Mouse (Mus musculus) lung, embryonic 15.5 days (tissue): ENCODE data around the gene Rps15. TPM values are rescaled to one million over a fixed set of nuclear protein-coding genes. Genes with fewer than 3 reads are reported as not detected.

Source experiments
- ATAC-seq: fragments of 200-750 bp; cut with Nextera tagmentation; 2 replicates; pipeline ENCODE4 v1.8.0; 2017; ENCODE audit warnings: moderate number of reproducible peaks, borderline replicate concordance; ENCODE audit not compliant: low FRiP score, low TSS enrichment; ENCODE audit errors: extremely low read depth
- H3K27ac ChIP-seq: fragments of 300-500 bp; sonication (generic); 2 replicates; pipeline ENCODE4 v1.5.1; 2015; ENCODE audit warnings: moderate library complexity, mild to moderate bottlenecking, inconsistent platforms
- H3K27me3 ChIP-seq: fragments of 300-500 bp; sonication (generic); 2 replicates; pipeline ENCODE4 v1.6.1; 2015; ENCODE audit warnings: inconsistent platforms
- H3K36me3 ChIP-seq: fragments of 300-500 bp; sonication (generic); 2 replicates; pipeline ENCODE4 v1.6.1; 2015; ENCODE audit warnings: inconsistent platforms
- H3K4me1 ChIP-seq: fragments of 300-500 bp; sonication (generic); 2 replicates; pipeline ENCODE4 v1.6.1; 2015; ENCODE audit warnings: inconsistent platforms
- H3K4me2 ChIP-seq: fragments of 300-500 bp; sonication (generic); 2 replicates; pipeline ENCODE4 v1.6.1; 2015; ENCODE audit warnings: inconsistent platforms, mild to moderate bottlenecking, moderate library complexity
- H3K4me3 ChIP-seq: fragments of 300-500 bp; sonication (generic); 2 replicates; pipeline ENCODE4 v1.5.1; 2015; ENCODE audit warnings: mild to moderate bottlenecking, inconsistent platforms
- H3K9ac ChIP-seq: fragments of 300-500 bp; sonication (generic); 2 replicates; pipeline ENCODE4 v1.6.1; 2015; ENCODE audit warnings: inconsistent platforms
- H3K9me3 ChIP-seq: fragments of 300-500 bp; sonication (generic); 2 replicates; pipeline ENCODE4 v1.6.1; 2016; ENCODE audit warnings: inconsistent platforms
- WGBS: fragments of 180-500 bp; shearing (Covaris S2); methylation state at CpG from one replicate; pipeline ENCODE4 v1.1.7; 2015; 5-methylcytosine and 5-hydroxymethylcytosine counted together
- polyA plus RNA-seq: library from polyadenylated mRNA; unstranded; fragments of >200 nt; fragmentation: Nextera tagmentation; extraction: Ambion mirVana; gene quantifications from 2 replicates; pipeline ENCODE4 v1.2.1, GENCODE M21; 2015

Gene Rps15
- polyA plus RNA-seq, 1 experiment from 2014 or later = 907 TPM

- H3K4me2 ChIP-seq = no peak overlapping the region
- WGBS = 70% methylated on average over 6 of the region's 6 CpGs
- H3K36me3 ChIP-seq = peaks cover 55% of the 10 kb centered on the region
- no peaks in the 10 kb centered on the region for H3K27me3 ChIP-seq
- no peak overlapping the region for H3K27ac ChIP-seq
- H3K9ac ChIP-seq = no peak overlapping the region
- peaks cover 9% of the 10 kb centered on the region for H3K4me1 ChIP-seq
- no peaks in the 10 kb centered on the region for H3K9me3 ChIP-seq
- ATAC-seq = no peak
- H3K4me3 ChIP-seq = no peak overlapping the region
These were observed 38.7 kb upstream of the Rps15 start for GRCm38 (mm10) chr10:80253551-80253950.

DNA sequence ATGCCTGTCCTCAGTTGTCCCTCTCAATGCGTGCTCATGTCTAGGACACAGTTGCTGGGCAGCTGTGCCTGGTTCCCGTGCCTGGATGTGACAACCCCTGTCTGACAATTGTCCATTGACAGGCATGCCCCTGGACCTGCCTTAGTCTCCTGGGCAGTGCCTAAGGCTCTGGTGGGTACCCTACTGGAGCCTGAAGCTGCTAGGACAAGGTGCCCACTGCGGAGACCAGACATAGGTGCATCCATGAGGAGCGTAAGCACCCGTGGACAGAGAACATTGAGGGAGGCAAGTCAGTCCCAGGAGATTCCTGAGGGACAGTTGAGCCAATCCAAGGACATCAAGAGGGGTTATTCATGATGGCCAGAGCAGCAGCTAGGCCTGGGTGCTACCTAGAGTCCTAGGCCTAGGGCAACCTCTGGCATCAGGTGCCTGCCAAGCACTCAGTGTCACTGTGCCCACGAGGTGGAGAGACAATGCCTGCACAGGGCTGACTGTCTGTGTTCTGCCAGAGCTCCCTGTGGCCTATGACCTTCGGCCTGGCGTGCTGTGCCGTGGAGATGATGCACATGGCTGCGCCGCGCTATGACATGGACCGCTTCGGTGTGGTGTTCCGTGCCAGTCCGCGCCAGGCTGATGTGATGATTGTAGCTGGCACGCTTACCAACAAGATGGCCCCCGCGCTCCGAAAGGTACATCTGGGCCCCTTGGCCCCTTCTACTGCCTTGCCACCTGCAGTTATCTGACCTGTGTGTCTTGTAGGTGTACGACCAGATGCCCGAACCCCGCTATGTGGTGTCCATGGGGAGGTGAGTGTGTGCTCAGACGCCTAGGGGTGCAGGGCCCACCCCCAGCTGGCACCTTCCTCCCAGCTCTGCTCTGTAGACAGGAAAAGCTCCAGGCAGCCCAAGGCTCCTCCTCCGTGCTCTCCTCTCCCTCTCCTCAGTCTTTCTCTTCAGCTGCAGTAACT, 37.6 kb upstream of the Rps15 start:
- Histone ChIP-seq H3K4me3 (no peak overlapping the region), H3K4me2 (no peak overlapping the region), H3K36me3 (peaks cover 59% of the 10 kb centered on the region), H3K9me3 (no peaks in the 10 kb centered on the region), H3K27ac (no peak overlapping the region), H3K9ac (no peak overlapping the region), H3K27me3 (no peaks in the 10 kb centered on the region), H3K4me1 (peaks cover 14% of the 10 kb centered on the region)
- 93% methylated on average over 26 of the region's 26 CpGs for WGBS
- ATAC-seq = no peak

DNA sequence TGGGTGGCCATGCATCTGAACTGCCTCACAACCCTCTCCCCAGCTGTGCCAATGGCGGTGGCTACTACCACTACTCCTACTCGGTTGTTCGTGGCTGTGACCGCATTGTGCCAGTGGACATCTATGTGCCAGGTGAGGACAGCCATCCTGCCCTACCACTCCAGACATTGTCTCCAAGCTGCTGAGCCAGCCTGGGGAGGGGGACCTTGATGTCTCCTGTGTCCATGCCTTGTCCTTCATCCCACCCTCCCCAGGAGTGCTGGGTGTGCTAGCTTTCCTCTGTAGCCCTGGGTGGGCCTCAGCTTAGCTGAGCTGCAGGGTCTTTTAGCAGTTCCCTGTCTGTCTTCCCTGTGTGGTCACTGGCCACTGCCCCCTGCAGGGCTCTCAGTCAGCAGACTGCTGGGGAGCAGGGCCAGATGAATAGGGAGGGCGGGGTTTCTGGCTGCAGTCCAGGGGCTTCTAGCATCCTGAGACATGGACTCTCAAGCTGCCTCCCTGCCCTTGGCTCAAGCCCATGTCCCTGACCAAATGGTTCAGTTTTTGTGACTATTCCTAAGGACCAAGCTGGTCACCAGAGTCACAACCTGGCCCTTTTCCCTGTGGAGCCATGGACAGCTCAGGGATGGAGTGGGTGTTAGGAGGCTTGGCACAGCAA, 36.2 kb upstream of the Rps15 start:
- H3K4me3 ChIP-seq = no peak overlapping the region
- no peaks in the 10 kb centered on the region for H3K9me3 ChIP-seq
- WGBS = 91% methylated on average over 5 of the region's 5 CpGs
- H3K4me2 ChIP-seq = no peak overlapping the region
- H3K4me1 ChIP-seq = peaks cover 17% of the 10 kb centered on the region
- no peaks in the 10 kb centered on the region for H3K27me3 ChIP-seq
- H3K9ac ChIP-seq = no peak overlapping the region
- no peak for ATAC-seq
- peaks cover 59% of the 10 kb centered on the region for H3K36me3 ChIP-seq
- H3K27ac ChIP-seq = no peak overlapping the region

DNA sequence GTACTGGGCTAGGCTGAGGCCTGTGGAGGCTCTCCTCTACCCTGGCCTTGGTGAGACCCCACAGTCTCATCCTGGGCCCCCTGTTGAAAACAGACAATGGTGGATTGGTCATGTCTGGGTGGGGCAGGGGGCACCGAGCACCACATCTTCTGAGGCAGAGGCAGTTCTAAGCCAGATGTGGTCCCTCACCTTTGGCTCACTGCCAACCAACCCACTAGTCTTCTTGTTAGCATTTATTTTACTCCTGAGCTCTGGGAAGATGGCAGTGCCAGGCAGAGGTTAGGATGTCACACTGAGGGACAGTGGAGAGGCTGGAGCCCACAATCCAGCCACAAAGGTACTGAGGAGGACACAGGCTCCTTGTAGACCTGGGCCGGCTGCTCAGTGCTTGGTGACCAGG, 34.3 kb upstream of the Rps15 start:
- Histone ChIP-seq H3K9me3 (no peaks in the 10 kb centered on the region), H3K4me1 (peaks cover 26% of the 10 kb centered on the region), H3K27ac (no peak overlapping the region), H3K4me3 (no peak overlapping the region), H3K9ac (no peak overlapping the region), H3K27me3 (no peaks in the 10 kb centered on the region), H3K36me3 (peaks cover 54% of the 10 kb centered on the region), H3K4me2 (no peak overlapping the region)
- 67% methylated on average over 2 of the region's 2 CpGs for WGBS
- no peak for ATAC-seq

- H3K27ac ChIP-seq = 0 out of 2 replicates have a peak overlapping the region, but pooled peaks have one; percentile 98
- ATAC-seq = no peak
- no peak overlapping the region for H3K4me3 ChIP-seq
- H3K27me3 ChIP-seq = no peaks in the 10 kb centered on the region
- peaks cover 47% of the 10 kb centered on the region for H3K36me3 ChIP-seq
- no peaks in the 10 kb centered on the region for H3K9me3 ChIP-seq
- peak overlapping the region; percentile 94; the same call in 1 of the 2 replicates for H3K4me2 ChIP-seq
- 84% methylated on average over 14 of the region's 14 CpGs for WGBS
- peaks cover 26% of the 10 kb centered on the region for H3K4me1 ChIP-seq
- H3K9ac ChIP-seq = no peak overlapping the region
These were observed 33.3 kb upstream of the Rps15 start for GRCm38 (mm10) chr10:80258752-80259462.

- Histone ChIP-seq H3K9ac (0 out of 2 replicates have a peak overlapping the region, but pooled peaks have one; percentile 59), H3K9me3 (no peaks in the 10 kb centered on the region), H3K27ac (peak overlapping the region; percentile 98; the same call in 1 of the 2 replicates), H3K27me3 (no peaks in the 10 kb centered on the region), H3K4me2 (peak overlapping the region; percentile 94), H3K4me1 (peaks cover 31% of the 10 kb centered on the region), H3K36me3 (peaks cover 42% of the 10 kb centered on the region), H3K4me3 (peak overlapping the region; percentile 50)
- no peak for ATAC-seq
- 77% methylated on average over 6 of the region's 6 CpGs for WGBS
These were observed 32.8 kb upstream of the Rps15 start for GRCm38 (mm10) chr10:80259463-80259805.

DNA sequence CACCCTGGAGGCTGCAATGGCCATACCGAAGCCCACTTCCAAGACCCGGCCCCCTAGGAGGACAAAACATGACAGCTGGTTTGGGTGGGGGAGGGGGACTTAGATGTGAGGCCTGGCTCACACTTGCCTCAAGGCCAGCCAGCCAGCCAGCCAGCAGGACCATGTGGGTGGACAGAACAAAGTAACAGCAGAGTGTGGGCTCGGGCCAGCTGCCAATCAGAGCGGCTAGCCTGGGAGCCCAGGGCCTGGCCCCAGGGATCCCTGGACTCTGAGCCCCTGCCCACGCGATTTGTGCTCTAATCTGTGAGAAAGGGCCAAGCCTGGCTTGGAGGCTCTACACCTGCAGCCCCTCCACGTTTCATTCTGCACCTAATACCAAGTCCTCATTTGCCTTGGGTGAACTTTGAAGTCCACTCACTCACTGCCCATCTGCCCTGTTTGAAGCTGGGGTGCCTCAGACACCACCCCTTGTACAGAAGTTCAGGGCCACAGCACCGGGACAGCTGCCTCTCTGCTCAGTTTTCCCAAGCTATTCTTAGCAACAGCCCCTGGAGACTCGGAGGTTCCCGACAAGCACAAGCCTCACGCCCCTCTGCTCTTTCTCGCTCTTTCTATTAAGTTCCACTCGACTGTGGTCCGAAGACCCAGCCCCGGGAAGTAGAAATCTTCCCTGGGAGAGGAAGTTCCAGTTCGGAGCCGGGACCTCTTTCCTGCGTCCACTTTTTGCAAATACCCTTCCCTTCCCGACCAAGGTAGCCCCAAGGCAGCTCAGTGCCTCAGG, 32.2 kb upstream of the Rps15 start:
- peak overlapping the region; percentile 59 for H3K9ac ChIP-seq
- ATAC-seq = no peak
- peaks cover 31% of the 10 kb centered on the region for H3K4me1 ChIP-seq
- H3K9me3 ChIP-seq = no peaks in the 10 kb centered on the region
- H3K27me3 ChIP-seq = no peaks in the 10 kb centered on the region
- peaks cover 36% of the 10 kb centered on the region for H3K36me3 ChIP-seq
- H3K4me3 ChIP-seq = peak overlapping the region; percentile 50
- peak overlapping the region; percentile 94 for H3K4me2 ChIP-seq
- 5% methylated on average over 19 of the region's 19 CpGs for WGBS
- peak overlapping the region; percentile 98 for H3K27ac ChIP-seq

DNA sequence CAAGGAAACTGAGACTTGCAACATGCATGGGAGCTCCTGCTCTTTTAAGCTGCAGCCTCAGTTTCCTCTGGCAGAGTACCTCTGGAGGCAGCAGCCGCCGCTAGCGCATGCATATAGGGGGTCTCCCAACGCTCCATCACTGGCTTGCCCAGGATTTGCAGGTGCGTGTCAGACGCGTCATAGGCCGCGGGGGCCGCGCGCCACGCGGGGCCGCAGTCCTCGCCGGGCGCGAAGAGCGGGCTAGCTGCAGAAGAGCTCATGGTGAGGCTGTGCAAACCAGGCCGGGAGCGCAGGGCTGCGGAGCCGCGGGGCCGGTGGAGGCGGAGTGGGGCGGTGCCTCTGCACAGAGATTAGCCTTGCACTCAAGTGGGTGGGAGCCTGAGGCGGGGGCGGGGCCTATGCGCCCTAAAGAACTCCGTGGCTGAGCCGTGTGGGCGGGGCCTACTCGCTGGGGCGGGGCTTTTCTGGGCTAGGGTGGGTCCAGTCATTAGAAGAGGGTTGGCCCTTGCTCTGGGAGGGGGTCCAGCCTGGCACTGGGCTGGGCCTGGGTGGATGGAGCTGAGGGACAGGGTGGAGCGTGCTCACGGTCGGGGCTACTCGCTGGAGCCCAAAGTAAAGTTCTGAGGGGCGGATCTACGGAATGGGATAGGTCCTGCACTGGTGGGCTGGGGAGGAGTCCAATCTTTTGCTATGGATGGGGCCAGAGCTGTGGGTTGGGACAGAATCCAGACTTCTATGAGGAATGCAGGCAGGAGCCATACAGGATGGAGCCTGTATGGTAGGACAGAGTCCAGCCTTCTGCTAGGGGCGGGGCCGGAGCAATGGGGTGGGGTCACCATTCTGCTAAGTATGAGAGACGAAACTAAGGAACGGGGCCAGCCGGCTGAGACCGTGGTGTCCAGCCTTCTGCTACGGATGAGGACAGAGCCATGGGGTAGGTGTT, 31.3 kb upstream of the Rps15 start, which contains the start of the genes Gamt and Dazap1:
Gene Gamt, minus strand, starts transcription at position 371 of the 943 bp plus-strand sequence.
Gene Dazap1, plus strand, starts transcription at position 845 of the 943 bp plus-strand sequence.
- H3K9ac ChIP-seq = peak within 1 kb of the TSS; percentile 59
- H3K27ac ChIP-seq = peak within 1 kb of the TSS; percentile 98
- H3K27me3 ChIP-seq = no peaks in the 10 kb centered on the region
- peaks cover 28% of the 10 kb centered on the region for H3K36me3 ChIP-seq
- H3K4me1 ChIP-seq = peaks cover 35% of the 10 kb centered on the region
- peak within 1 kb of the TSS; percentile 94 for H3K4me2 ChIP-seq
- ATAC-seq = peak; percentile 93
- WGBS = under 1% methylated on average over 49 of the region's 49 CpGs
- peak within 1 kb of the TSS; percentile 50 for H3K4me3 ChIP-seq
- no peaks in the 10 kb centered on the region for H3K9me3 ChIP-seq

GRCm38 (mm10) chr10:80261585-80261968, 30.7 kb upstream of the Rps15 start:
- peak; percentile 76 for ATAC-seq
- Histone ChIP-seq H3K9me3 (no peaks in the 10 kb centered on the region), H3K36me3 (peaks cover 21% of the 10 kb centered on the region), H3K4me3 (peak overlapping the region; percentile 50), H3K4me2 (peak overlapping the region; percentile 94), H3K27ac (peak overlapping the region; percentile 98), H3K27me3 (no peaks in the 10 kb centered on the region), H3K9ac (peak overlapping the region; percentile 49), H3K4me1 (peaks cover 41% of the 10 kb centered on the region)
- under 1% methylated on average over 14 of the region's 14 CpGs for WGBS

- peak overlapping the region; percentile 98 for H3K27ac ChIP-seq
- no peaks in the 10 kb centered on the region for H3K27me3 ChIP-seq
- 69% methylated on average over 12 of the region's 12 CpGs for WGBS
- H3K9me3 ChIP-seq = no peaks in the 10 kb centered on the region
- peaks cover 47% of the 10 kb centered on the region for H3K4me1 ChIP-seq
- H3K4me2 ChIP-seq = peak overlapping the region; percentile 94
- no peak overlapping the region; the same call in 1 of the 2 replicates for H3K9ac ChIP-seq
- H3K36me3 ChIP-seq = peaks cover 15% of the 10 kb centered on the region
- ATAC-seq = no peak
- peak overlapping the region; percentile 50 for H3K4me3 ChIP-seq
These were observed 30.1 kb upstream of the Rps15 start for GRCm38 (mm10) chr10:80262169-80262568.
